Mouse (Mus musculus): ENCODE measurements around the gene Stx6. TPM values are rescaled to one million over a fixed set of nuclear protein-coding genes. Genes with fewer than 3 reads are reported as not detected.

Gene Stx6
- polyA plus RNA-seq, 1 experiment: 26.0 TPM

DNA sequence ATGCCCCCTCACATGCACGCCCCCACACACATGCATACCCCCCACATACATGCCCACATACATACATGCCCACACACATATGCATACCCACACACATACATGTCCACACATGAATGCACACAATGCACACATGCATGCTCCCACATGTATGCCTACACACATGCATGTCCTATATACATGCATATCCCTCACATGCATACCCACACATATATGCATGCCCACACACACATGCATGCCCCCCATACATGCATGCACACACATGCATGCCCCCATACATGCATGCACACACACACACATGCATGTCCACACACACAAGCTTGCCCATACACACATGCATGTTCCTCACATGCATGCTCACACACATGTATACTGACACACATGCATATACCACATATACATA, 45.6 kb upstream of the Stx6 start:
- no peaks in the 10 kb centered on the region for H3K27me3 ChIP-seq (ENCODE audit: control insufficient read depth, insufficient read depth, insufficient read length)
- no peak overlapping the region for H3ac ChIP-seq (ENCODE audit: control insufficient read depth, insufficient read length)
- H3K36me3 ChIP-seq (ENCODE audit: control insufficient read depth, insufficient read depth): no peaks in the 10 kb centered on the region
- no peaks in the 10 kb centered on the region for H3K79me2 ChIP-seq (ENCODE audit: control insufficient read depth, insufficient read depth)
- H3K4me3 ChIP-seq: no peak overlapping the region
- no peak overlapping the region for H3K4me2 ChIP-seq (ENCODE audit: low read depth)
- TF ChIP-seq TCF12 (IDR thresholded peaks at IDR 0.05; ENCODE audit: insufficient read depth, poor library complexity, severe bottlenecking) (no peak), USF1 (IDR thresholded peaks at IDR 0.05; ENCODE audit: low read depth) (no peak), MAX (IDR thresholded peaks at IDR 0.05; ENCODE audit: low read depth) (no peak), CEBPB (IDR thresholded peaks at IDR 0.05; ENCODE audit: insufficient read depth, poor library complexity, severe bottlenecking) (no peak), REST (IDR thresholded peaks at IDR 0.05; ENCODE audit: insufficient read depth, insufficient read length) (no peak), E2F4 (IDR thresholded peaks at IDR 0.05; ENCODE audit: insufficient read depth) (no peak), MYOG (IDR thresholded peaks at IDR 0.05; ENCODE audit: control insufficient read depth in 1 of 3, insufficient read depth in 1 of 3, insufficient read length in 2 of 3, low read depth in 2 of 3) (no peak), MYOD1 (IDR thresholded peaks at IDR 0.05; ENCODE audit: control insufficient read depth in 1 of 3, insufficient read length in 2 of 3, low read depth in 2 of 3) (no peak), POLR2A (IDR thresholded peaks at IDR 0.05; ENCODE audit: insufficient read length, low read depth) (no peak), POLR2AphosphoS2 (IDR thresholded peaks at IDR 0.05; ENCODE audit: insufficient read length, low read depth) (no peak), SRF (IDR thresholded peaks at IDR 0.05; ENCODE audit: control insufficient read depth, insufficient read length, low read depth) (no peak), TCF3 (IDR thresholded peaks at IDR 0.05; ENCODE audit: insufficient read length, low read depth) (no peak)

DNA sequence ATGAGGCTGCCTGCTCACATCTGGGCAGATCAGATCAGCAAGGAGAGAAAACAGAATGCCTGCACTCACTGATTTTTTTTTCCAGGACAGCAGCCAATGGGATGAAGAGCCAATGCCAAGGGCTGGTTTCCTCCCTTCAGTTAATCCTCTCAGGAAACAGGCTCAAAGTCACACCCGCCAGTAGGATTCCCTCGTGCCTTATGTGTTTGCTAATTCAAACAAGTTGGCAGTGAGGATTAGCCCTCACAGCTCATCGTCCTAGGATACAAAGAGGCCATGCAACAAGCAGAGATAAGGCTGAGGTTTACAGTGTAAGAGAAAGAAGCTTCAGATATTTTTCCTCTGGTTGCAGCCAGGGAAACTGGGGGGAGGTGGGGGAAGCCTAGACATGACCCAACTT, 44.6 kb upstream of the Stx6 start:
- Histone ChIP-seq H3K27me3 (ENCODE audit: control insufficient read depth, insufficient read depth, insufficient read length) (no peaks in the 10 kb centered on the region), H3K36me3 (ENCODE audit: control insufficient read depth, insufficient read depth) (no peaks in the 10 kb centered on the region), H3K4me2 (ENCODE audit: low read depth) (no peak overlapping the region), H3ac (ENCODE audit: control insufficient read depth, insufficient read length) (no peak overlapping the region), H3K4me3 (no peak overlapping the region), H3K79me2 (ENCODE audit: control insufficient read depth, insufficient read depth) (no peaks in the 10 kb centered on the region)
- TF ChIP-seq MYOG (IDR thresholded peaks at IDR 0.05; ENCODE audit: control insufficient read depth in 1 of 3, insufficient read depth in 1 of 3, insufficient read length in 2 of 3, low read depth in 2 of 3): no peak

GRCm38 (mm10) chr1:155119719-155120118, 38.8 kb upstream of the Stx6 start:
- Histone ChIP-seq H3K4me3 (no peak overlapping the region), H3ac (ENCODE audit: control insufficient read depth, insufficient read length) (no peak overlapping the region), H3K79me2 (ENCODE audit: control insufficient read depth, insufficient read depth) (no peaks in the 10 kb centered on the region), H3K27me3 (ENCODE audit: control insufficient read depth, insufficient read depth, insufficient read length) (no peaks in the 10 kb centered on the region), H3K4me2 (ENCODE audit: low read depth) (no peak overlapping the region), H3K36me3 (ENCODE audit: control insufficient read depth, insufficient read depth) (no peaks in the 10 kb centered on the region)
- TF ChIP-seq REST (IDR thresholded peaks at IDR 0.05; ENCODE audit: insufficient read depth, insufficient read length) (no peak), USF1 (IDR thresholded peaks at IDR 0.05; ENCODE audit: low read depth) (no peak), POLR2AphosphoS2 (IDR thresholded peaks at IDR 0.05; ENCODE audit: insufficient read length, low read depth) (no peak), MYOG (IDR thresholded peaks at IDR 0.05; ENCODE audit: control insufficient read depth in 1 of 3, insufficient read depth in 1 of 3, insufficient read length in 2 of 3, low read depth in 2 of 3) (no peak)

GRCm38 (mm10) chr1:155121977-155122939, 36.3 kb upstream of the Stx6 start:
- Histone ChIP-seq H3K79me2 (ENCODE audit: control insufficient read depth, insufficient read depth) (no peaks in the 10 kb centered on the region), H3K4me2 (ENCODE audit: low read depth) (peak overlapping the region; percentile 38), H3K27me3 (ENCODE audit: control insufficient read depth, insufficient read depth, insufficient read length) (no peaks in the 10 kb centered on the region), H3K4me3 (no peak overlapping the region), H3K36me3 (ENCODE audit: control insufficient read depth, insufficient read depth) (no peaks in the 10 kb centered on the region), H3ac (ENCODE audit: control insufficient read depth, insufficient read length) (no peak overlapping the region)
- no peak for TF ChIP-seq TCF3 (IDR thresholded peaks at IDR 0.05; ENCODE audit: insufficient read length, low read depth)
- peak in 1 of 3 experiments; percentile 46 for TF ChIP-seq MYOG (IDR thresholded peaks at IDR 0.05; ENCODE audit: control insufficient read depth in 1 of 3, insufficient read depth in 1 of 3, insufficient read length in 2 of 3, low read depth in 2 of 3)
- TF ChIP-seq MYOD1 (IDR thresholded peaks at IDR 0.05; ENCODE audit: control insufficient read depth in 1 of 3, insufficient read length in 2 of 3, low read depth in 2 of 3): peak in 1 of 3 experiments; percentile 73
- TF ChIP-seq CEBPB (IDR thresholded peaks at IDR 0.05; ENCODE audit: insufficient read depth, poor library complexity, severe bottlenecking): 0 out of 2 replicates have a peak, but pooled peaks have one; percentile 35

DNA sequence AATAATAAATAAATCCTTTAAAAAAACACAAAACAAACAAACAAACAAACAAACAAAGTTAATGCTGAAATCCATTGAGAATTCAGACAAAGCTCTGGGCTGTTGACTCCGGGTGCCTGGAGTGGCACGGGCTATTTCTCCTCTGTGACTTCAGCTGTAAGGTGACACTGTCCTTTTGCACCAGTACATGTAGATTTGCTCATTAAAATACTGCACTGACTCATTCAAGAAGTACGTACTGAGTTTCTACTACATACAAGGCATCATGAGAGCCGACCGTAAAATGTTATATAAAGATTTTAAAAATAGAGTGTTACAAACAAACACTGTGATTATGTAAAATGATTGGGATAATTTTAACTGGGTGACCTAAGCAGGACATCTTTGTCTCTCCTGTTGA, 34.1 kb upstream of the Stx6 start:
- Histone ChIP-seq H3K27me3 (ENCODE audit: control insufficient read depth, insufficient read depth, insufficient read length) (no peaks in the 10 kb centered on the region), H3K79me2 (ENCODE audit: control insufficient read depth, insufficient read depth) (no peaks in the 10 kb centered on the region), H3K36me3 (ENCODE audit: control insufficient read depth, insufficient read depth) (no peaks in the 10 kb centered on the region), H3K4me2 (ENCODE audit: low read depth) (no peak overlapping the region), H3K4me3 (no peak overlapping the region), H3ac (ENCODE audit: control insufficient read depth, insufficient read length) (no peak overlapping the region)
- TF ChIP-seq MYOG (IDR thresholded peaks at IDR 0.05; ENCODE audit: control insufficient read depth in 1 of 3, insufficient read depth in 1 of 3, insufficient read length in 2 of 3, low read depth in 2 of 3) (no peak), CEBPB (IDR thresholded peaks at IDR 0.05; ENCODE audit: insufficient read depth, poor library complexity, severe bottlenecking) (no peak), SRF (IDR thresholded peaks at IDR 0.05; ENCODE audit: control insufficient read depth, insufficient read length, low read depth) (no peak), REST (IDR thresholded peaks at IDR 0.05; ENCODE audit: insufficient read depth, insufficient read length) (no peak), E2F4 (IDR thresholded peaks at IDR 0.05; ENCODE audit: insufficient read depth) (no peak), POLR2A (IDR thresholded peaks at IDR 0.05; ENCODE audit: insufficient read length, low read depth) (no peak), MAX (IDR thresholded peaks at IDR 0.05; ENCODE audit: low read depth) (no peak), TCF3 (IDR thresholded peaks at IDR 0.05; ENCODE audit: insufficient read length, low read depth) (no peak), POLR2AphosphoS2 (IDR thresholded peaks at IDR 0.05; ENCODE audit: insufficient read length, low read depth) (no peak), MYOD1 (IDR thresholded peaks at IDR 0.05; ENCODE audit: control insufficient read depth in 1 of 3, insufficient read length in 2 of 3, low read depth in 2 of 3) (no peak), USF1 (IDR thresholded peaks at IDR 0.05; ENCODE audit: low read depth) (no peak), TCF12 (IDR thresholded peaks at IDR 0.05; ENCODE audit: insufficient read depth, poor library complexity, severe bottlenecking) (no peak)
